Mouse (Mus musculus): ENCODE data around the gene Htra1. TPM values are rescaled to one million over a fixed set of nuclear protein-coding genes. Genes with fewer than 3 reads are reported as not detected.

Htra1 gene
- polyA plus RNA-seq, 1 experiment from 2014 or later, result 5.9 TPM

DNA sequence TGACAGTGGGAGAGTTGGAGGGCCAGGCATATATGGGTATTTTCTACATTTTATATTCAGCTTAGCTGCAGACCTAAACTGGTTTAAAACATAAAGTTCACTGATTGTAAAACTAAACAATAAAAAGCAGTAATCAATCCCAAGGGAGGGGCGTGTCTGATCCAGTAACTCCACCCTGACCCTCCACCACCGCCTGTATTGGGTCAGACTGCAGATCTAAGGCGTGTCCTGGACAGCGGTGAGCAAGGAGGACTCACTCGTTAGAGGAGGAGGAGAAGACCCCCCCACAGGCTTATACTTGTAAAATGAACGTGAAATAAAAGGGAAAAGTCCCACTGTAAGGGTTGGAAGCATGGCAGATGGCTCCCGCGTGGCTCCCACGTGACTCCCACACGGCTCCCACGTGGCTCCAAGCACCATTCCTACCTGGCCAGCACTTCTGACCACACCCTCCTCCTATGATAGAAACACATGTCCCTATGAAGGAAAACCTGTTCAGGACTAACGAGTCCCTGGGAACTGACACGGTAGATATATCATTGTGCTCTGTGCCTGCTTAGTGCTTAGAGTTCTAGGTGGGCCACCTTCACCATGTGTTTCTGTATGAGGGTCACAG is 55.4 kb downstream of the Htra1 start:
- Histone ChIP-seq H3K9ac (no peak overlapping the region), H3K36me3 (replicated peaks) (no peaks in the 10 kb centered on the region), H3K27me3 (no peaks in the 10 kb centered on the region), H3K27ac (no peak overlapping the region), H3K4me1 (no peaks in the 10 kb centered on the region), H3K4me2 (no peak overlapping the region), H3K4me3 (replicated peaks) (no peak overlapping the region), H3K9me3 (no peaks in the 10 kb centered on the region)
- no peak for ATAC-seq (ENCODE audit: low FRiP score)
- WGBS, result 86% methylated on average over 13 of the region's 13 CpGs

DNA sequence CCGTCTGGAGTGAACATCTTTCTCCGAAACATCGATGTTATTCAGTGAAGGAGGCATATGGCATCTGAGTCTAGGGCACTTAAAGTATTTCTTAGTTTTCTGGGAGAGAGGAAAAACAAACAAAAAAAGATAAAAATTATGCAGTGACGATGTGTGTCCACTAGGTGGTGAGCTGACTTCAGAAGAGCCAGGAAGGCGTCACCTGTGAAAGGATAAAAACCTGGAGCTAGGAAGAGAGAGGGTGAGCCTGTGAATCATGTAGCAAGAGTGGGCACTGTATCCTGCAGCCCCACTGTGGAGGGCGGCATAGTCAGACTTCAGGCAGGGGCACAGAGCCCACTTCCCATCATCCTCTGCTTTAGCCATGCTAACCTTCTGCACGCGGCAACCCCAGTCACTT is 58.0 kb downstream of the Htra1 start:
- no peaks in the 10 kb centered on the region for H3K9me3 ChIP-seq
- ATAC-seq (ENCODE audit: low FRiP score), result no peak
- H3K4me3 ChIP-seq (replicated peaks), result no peak overlapping the region
- no peaks in the 10 kb centered on the region for H3K4me1 ChIP-seq
- H3K4me2 ChIP-seq, result no peak overlapping the region
- H3K36me3 ChIP-seq (replicated peaks), result no peaks in the 10 kb centered on the region
- 58% methylated on average over 8 of the region's 8 CpGs for WGBS
- H3K27ac ChIP-seq, result no peak overlapping the region
- H3K9ac ChIP-seq, result no peak overlapping the region
- H3K27me3 ChIP-seq, result no peaks in the 10 kb centered on the region

DNA sequence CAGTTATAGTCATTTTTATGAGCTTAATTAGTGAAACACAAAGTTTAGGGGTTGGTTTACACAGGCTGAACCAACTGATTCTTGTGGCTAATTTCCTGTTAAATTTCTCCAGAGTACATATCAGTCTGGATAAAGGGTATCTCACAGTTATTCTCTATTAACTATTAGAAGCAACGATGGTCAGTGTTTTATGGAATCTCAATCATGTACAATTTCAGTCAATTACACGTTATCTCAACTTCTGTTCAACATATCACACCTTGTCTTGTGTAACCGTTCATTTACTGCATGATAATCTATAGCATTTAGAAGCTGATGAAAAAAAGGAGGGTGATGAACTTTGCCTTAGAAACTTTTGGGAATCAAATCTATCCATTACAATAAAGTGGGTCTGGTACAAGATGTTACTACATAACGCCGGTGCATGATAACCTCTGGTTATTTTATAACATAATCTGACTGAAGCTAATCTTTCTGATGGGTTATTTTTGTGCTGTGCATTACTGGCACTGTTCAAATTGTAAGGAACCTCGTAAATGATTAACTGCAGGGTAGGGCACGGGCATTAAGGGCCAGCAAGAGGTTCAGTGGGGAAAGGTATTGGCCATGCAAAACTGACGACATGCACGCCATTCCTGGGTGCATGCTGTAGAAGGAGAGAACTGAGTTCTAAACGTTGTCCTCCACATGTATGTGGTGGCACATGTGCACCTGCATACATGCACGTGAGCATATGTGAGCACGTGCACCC is 66.2 kb downstream of the Htra1 start:
- Histone ChIP-seq H3K4me2 (no peak overlapping the region), H3K4me1 (no peaks in the 10 kb centered on the region), H3K9ac (no peak overlapping the region), H3K9me3 (peaks cover 8% of the 10 kb centered on the region; the same call in 1 of the 2 replicates), H3K27me3 (no peaks in the 10 kb centered on the region), H3K4me3 (replicated peaks) (no peak overlapping the region), H3K27ac (no peak overlapping the region), H3K36me3 (replicated peaks) (no peaks in the 10 kb centered on the region)
- 91% methylated on average over 12 of the region's 12 CpGs for whole genome bisulfite sequencing
- ATAC-seq (ENCODE audit: low FRiP score), result no peak

DNA sequence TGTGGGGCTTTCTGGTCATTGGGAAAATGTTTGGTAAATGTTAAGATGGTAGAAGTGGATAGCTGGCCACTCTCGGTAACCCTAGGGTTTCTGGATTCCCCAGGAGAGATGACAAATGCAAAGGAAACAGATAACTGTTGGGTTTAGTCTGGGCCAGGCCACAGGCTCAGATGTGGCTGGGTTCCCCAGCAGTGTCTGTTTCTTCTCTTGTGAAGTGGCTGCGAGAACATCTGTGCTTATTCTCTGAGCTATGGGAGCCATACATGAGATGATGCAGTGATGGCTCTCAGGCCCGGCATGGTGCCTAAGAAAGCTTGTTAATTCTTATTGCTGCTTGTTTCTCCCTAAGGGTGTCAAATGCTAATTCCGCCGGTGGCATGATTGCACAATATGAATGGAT is 68.2 kb downstream of the Htra1 start:
- Histone ChIP-seq H3K36me3 (replicated peaks) (no peaks in the 10 kb centered on the region), H3K27ac (no peak overlapping the region), H3K27me3 (no peaks in the 10 kb centered on the region), H3K4me2 (no peak overlapping the region), H3K9ac (no peak overlapping the region), H3K4me3 (replicated peaks) (no peak overlapping the region), H3K4me1 (no peaks in the 10 kb centered on the region), H3K9me3 (peaks cover 8% of the 10 kb centered on the region; the same call in 1 of the 2 replicates)
- no peak for ATAC-seq (ENCODE audit: low FRiP score)
- 88% methylated on average over 5 of the region's 5 CpGs for WGBS

DNA sequence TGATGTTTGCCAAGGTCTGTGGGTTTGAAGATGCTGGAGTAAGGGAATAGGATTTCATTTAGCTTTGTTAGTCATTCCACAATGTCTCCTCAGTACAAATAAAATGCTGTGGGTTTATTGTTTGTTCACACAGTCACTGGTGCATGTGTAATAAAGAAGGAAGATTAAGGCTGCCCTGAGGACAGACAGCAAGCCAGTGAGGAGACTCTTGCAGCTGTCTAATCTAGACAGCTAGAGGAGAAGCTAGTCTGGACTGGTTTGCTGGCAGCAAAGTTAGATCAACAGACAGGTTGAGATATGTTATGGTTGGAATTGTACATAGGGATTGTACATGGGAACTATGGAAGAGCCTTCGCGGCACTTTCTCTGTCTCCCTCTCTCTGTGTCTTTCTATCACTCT is 71.3 kb downstream of the Htra1 start:
- Histone ChIP-seq H3K4me3 (replicated peaks) (no peak overlapping the region), H3K36me3 (replicated peaks) (no peaks in the 10 kb centered on the region), H3K9me3 (peaks cover 8% of the 10 kb centered on the region; the same call in 1 of the 2 replicates), H3K27me3 (no peaks in the 10 kb centered on the region), H3K4me2 (no peak overlapping the region), H3K27ac (no peak overlapping the region), H3K4me1 (no peaks in the 10 kb centered on the region), H3K9ac (no peak overlapping the region)
- 96% methylated on average over 2 of the region's 2 CpGs for WGBS
- ATAC-seq (ENCODE audit: low FRiP score), result no peak

DNA sequence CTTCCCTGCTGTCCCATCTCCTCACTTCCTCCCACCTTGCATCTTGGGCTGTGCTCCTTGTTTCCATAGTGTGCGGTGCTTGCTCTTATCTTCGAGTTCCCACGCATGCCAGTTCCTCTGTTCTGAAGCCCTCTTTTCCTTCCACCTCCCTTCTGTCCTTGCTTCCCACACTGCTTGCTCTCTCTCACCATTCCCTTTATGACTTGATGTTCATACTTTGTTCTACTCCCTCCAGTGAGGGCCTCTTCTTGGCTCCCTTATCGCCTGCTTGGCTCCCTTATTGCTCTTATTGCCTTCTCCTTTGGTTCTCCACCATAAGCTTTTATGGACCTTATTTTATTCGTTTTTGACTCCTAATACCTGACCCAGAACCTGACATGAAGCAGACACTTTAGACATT is 73.3 kb downstream of the Htra1 start:
- no peak overlapping the region for H3K9ac ChIP-seq
- no peak overlapping the region for H3K4me2 ChIP-seq
- H3K27me3 ChIP-seq, result no peaks in the 10 kb centered on the region
- H3K36me3 ChIP-seq (replicated peaks), result no peaks in the 10 kb centered on the region
- H3K4me1 ChIP-seq, result no peaks in the 10 kb centered on the region
- no peak overlapping the region for H3K4me3 ChIP-seq (replicated peaks)
- H3K9me3 ChIP-seq, result peaks cover 8% of the 10 kb centered on the region; the same call in 1 of the 2 replicates
- no peak overlapping the region for H3K27ac ChIP-seq
- no peak for ATAC-seq (ENCODE audit: low FRiP score)
- 86% methylated on average over 5 of the region's 5 CpGs for WGBS

DNA sequence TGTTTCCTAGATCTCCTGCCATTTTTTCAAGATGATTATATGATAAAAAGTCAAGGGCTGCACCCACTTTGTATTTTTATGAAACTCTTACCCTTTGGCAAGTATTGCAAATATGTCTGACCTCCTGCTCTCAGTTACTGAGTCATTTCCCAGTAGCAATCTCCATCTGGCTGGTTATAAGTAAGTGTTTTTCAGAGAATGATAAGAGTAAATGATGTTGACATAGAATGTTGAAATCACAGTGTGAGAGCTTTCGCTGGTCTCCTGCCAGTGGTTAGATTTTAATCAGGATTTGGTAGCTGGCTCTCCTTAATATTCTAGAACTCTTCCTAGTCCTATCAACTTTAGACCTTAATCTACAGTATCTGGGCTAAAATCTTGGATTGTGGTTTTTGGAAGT is 76.0 kb downstream of the Htra1 start:
- Histone ChIP-seq H3K27ac (no peak overlapping the region), H3K4me2 (no peak overlapping the region), H3K36me3 (replicated peaks) (no peaks in the 10 kb centered on the region), H3K4me3 (replicated peaks) (no peak overlapping the region), H3K27me3 (no peaks in the 10 kb centered on the region), H3K9ac (no peak overlapping the region), H3K9me3 (peaks cover 4% of the 10 kb centered on the region; the same call in 1 of the 2 replicates), H3K4me1 (no peaks in the 10 kb centered on the region)
- 84% methylated on average over 1 of the region's 1 CpGs for WGBS
- no peak for ATAC-seq (ENCODE audit: low FRiP score)

DNA sequence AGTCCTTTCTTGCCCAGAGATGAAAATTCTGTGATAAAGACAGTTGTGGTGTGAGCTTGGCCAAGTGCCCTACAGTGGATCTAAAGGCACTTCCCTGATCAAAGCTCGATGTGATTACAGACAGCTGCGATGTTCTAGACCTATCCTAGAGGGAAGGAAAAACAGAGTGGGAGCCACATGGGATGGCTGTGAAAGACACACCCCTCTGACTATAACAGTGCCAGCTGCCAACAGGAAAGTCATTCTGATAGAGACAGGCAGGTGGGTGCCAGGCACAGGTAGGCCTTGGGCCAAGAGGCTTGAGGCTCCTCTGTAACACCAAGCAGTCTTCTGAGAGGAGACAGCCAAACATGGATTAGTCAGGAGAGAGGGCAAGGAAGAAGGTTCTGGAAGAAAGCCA is 83.3 kb downstream of the Htra1 start:
- Histone ChIP-seq H3K27me3 (no peaks in the 10 kb centered on the region), H3K36me3 (replicated peaks) (no peaks in the 10 kb centered on the region), H3K27ac (no peak overlapping the region), H3K4me1 (no peaks in the 10 kb centered on the region), H3K4me3 (replicated peaks) (no peak overlapping the region), H3K9ac (no peak overlapping the region), H3K4me2 (no peak overlapping the region), H3K9me3 (peaks cover 6% of the 10 kb centered on the region; the same call in 1 of the 2 replicates)
- 85% methylated on average over 2 of the region's 2 CpGs for WGBS
- ATAC-seq (ENCODE audit: low FRiP score), result no peak

DNA sequence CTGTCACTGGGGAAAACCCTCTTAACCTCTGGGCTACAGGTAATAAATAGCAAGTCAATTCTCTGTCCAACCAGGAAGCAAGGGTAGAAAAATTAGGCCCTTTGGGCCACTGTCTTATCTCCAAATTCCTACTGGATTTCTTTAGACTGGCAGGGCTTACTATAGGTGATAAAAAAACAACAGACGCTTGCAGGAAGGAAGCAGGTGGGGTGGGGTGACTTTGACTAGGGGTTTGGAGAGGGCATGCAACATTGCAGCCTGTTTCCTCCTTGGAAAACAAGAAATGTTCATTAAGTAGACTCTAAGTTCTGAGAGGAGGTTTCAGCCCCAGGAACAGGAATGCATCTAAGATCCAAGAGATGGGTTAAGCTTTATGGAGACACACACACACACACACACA is 88.9 kb downstream of the Htra1 start:
- WGBS, result 82% methylated on average over 1 of the region's 1 CpGs
- no peaks in the 10 kb centered on the region for H3K9me3 ChIP-seq
- no peak overlapping the region for H3K9ac ChIP-seq
- H3K27me3 ChIP-seq, result peaks cover 7% of the 10 kb centered on the region; the same call in 1 of the 2 replicates
- ATAC-seq (ENCODE audit: low FRiP score), result no peak
- H3K27ac ChIP-seq, result no peak overlapping the region
- H3K4me2 ChIP-seq, result no peak overlapping the region
- H3K36me3 ChIP-seq (replicated peaks), result no peaks in the 10 kb centered on the region
- no peak overlapping the region for H3K4me3 ChIP-seq (replicated peaks)
- peaks cover 6% of the 10 kb centered on the region; the same call in 1 of the 2 replicates for H3K4me1 ChIP-seq

DNA sequence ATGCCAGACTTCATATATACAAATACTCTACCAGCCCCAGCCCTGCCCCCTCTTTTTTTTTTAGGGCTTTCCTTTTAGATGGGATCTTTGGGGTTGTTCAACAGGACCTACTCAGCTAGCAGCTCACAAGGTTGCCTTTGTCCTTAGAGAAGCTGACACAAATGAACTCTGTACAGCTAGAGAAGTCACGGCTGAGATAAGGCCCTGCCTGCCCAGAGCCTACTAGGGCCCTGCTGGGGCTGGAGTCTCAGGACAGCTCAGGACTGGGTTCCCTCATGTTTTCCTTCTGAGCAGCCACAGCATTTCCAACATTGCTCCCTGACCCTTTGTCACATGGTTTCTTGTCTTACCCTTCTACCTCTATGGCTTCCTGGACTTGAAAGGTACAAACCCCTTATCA is 91.6 kb downstream of the Htra1 start:
- Histone ChIP-seq H3K4me1 (peaks cover 6% of the 10 kb centered on the region; the same call in 1 of the 2 replicates), H3K27ac (no peak overlapping the region), H3K9ac (no peak overlapping the region), H3K36me3 (replicated peaks) (no peaks in the 10 kb centered on the region), H3K4me3 (replicated peaks) (no peak overlapping the region), H3K27me3 (peaks cover 7% of the 10 kb centered on the region), H3K4me2 (no peak overlapping the region), H3K9me3 (no peaks in the 10 kb centered on the region)
- ATAC-seq (ENCODE audit: low FRiP score), result no peak
- 67% methylated on average over 1 of the region's 1 CpGs for WGBS

DNA sequence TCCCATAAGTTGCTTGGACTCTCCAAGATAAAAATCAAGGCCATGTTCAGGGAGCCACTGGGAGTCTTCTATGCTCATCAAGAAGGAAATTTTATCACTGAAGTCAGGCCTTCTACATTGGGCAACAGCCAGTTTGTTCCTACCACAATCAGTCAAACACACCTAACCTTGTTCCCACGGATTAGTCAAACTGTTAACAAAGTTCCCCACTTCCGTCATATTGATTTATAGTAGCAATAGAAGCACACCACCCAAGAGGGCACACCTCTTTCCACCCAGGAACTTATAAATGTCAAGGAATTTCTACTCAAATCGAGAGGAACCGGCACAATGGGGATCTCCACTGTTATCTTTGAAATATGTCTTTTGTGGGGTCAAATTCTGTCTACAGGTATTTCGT is 95.8 kb downstream of the Htra1 start, which contains the start of gene Dmbt1:
Gene Dmbt1, plus strand, starts transcription at position 299 of the 400 bp plus-strand sequence.
- H3K9me3 ChIP-seq, result no peaks in the 10 kb centered on the region
- no peak within 1 kb of the TSS for H3K4me2 ChIP-seq
- 0 out of 2 replicates have a peak, but pooled peaks cover 2% of the 10 kb centered on the region for H3K4me1 ChIP-seq
- ATAC-seq (ENCODE audit: low FRiP score), result no peak
- H3K27ac ChIP-seq, result no peak within 1 kb of the TSS
- 91% methylated on average over 5 of the region's 5 CpGs for WGBS
- no peaks in the 10 kb centered on the region for H3K36me3 ChIP-seq (replicated peaks)
- H3K4me3 ChIP-seq (replicated peaks), result no peak within 1 kb of the TSS
- H3K9ac ChIP-seq, result no peak within 1 kb of the TSS
- H3K27me3 ChIP-seq, result no peaks in the 10 kb centered on the region; the same call in 1 of the 2 replicates

Data from forebrain, embryonic 12.5 days (tissue).